Mouse (Mus musculus) testis, postnatal 14 days (tissue): ENCODE measurements around the gene Olfr1295.

ENCODE experiments used
- DNase-seq: peaks from one replicate; pipeline ENCODE4 v3.0.0; 2021; ENCODE audit warnings: low spot score

Olfr1295 gene

GRCm38 (mm10) chr2:111569581-111569980 is at the start of gene Olfr1295:
TSS of gene Olfr1295 (minus strand) at chr2:111569681.
- DNase-seq: no peak

- no peak for DNase-seq
Measured at GRCm38 (mm10) chr2:111540191-111540590, 29.3 kb downstream of the Olfr1295 start, which contains the start of gene Olfr1294. TSS of gene Olfr1294 (minus strand) at chr2:111540291.

GRCm38 (mm10) chr2:111524903-111525302 is 44.6 kb downstream of the Olfr1295 start, which contains the start of gene Olfr1293-ps:
TSS of gene Olfr1293-ps (plus strand) at chr2:111525203.
- DNase-seq: no peak

GRCm38 (mm10) chr2:111517451-111517850 is 52.0 kb downstream of the Olfr1295 start:
- no peak for DNase-seq
